2 mouse cellular contexts compared by ENCODE assay signal in genomic region chr12:55816488-55816887, GRCm38 (mm10).
TF ChIP-seq lines count a peak whose summit lies in the region.

No protein-coding gene starts in this region.

TF ChIP-seq in CH12.LX, 34 proteins besides CTCF, POLR2A, EP300 and RAD21:
- peak; percentile 44; the same call in 1 of the 2 replicates for TF ChIP-seq ZNF384 (IDR thresholded peaks at IDR 0.05; ENCODE audit: low read depth, low read length)
- TF ChIP-seq KAT2A (IDR thresholded peaks at IDR 0.05; ENCODE audit: insufficient replicate concordance, low read length): no peak
TF ChIP-seq in CH12.LX: peak in this region for 1.

TF ChIP-seq in MEL, 35 proteins besides CTCF, POLR2A, EP300 and RAD21:
- TF ChIP-seq ZNF384 (IDR thresholded peaks at IDR 0.05; ENCODE audit: low read depth, low read length) (peak; percentile 94), TCF12 (IDR thresholded peaks at IDR 0.05; ENCODE audit: low read depth, low read length) (no peak)
